Mouse (Mus musculus) telencephalon, adult 2 months (tissue): ENCODE results near the gene Il33.

Source experiments
- DNase-seq: peaks from one replicate; pipeline ENCODE4 v3.0.0-alpha.2; 2011; ENCODE audit warnings: low read depth, low spot score

Il33 gene

GRCm38 (mm10) chr19:29924638-29925258 is at the start of gene Il33:
Gene Il33, plus strand, starts transcription at chr19:29925114.
- peak; percentile 80 for DNase-seq

GRCm38 (mm10) chr19:29877422-29878291 is 47.3 kb upstream of the Il33 start:
- no peak for DNase-seq

- no peak for DNase-seq
Observed at GRCm38 (mm10) chr19:29878896-29879504, 45.9 kb upstream of the Il33 start.

GRCm38 (mm10) chr19:29880918-29881317 is 44.0 kb upstream of the Il33 start:
- DNase-seq: no peak

GRCm38 (mm10) chr19:29882696-29883095 is 42.2 kb upstream of the Il33 start:
- no peak for DNase-seq

- no peak for DNase-seq
Observed at GRCm38 (mm10) chr19:29885548-29885947, 39.4 kb upstream of the Il33 start.

GRCm38 (mm10) chr19:29887476-29887875 is 37.4 kb upstream of the Il33 start:
- no peak for DNase-seq

GRCm38 (mm10) chr19:29888946-29889345 is 36.0 kb upstream of the Il33 start:
- DNase-seq: no peak

GRCm38 (mm10) chr19:29891981-29892380 is 32.9 kb upstream of the Il33 start:
- no peak for DNase-seq

GRCm38 (mm10) chr19:29892786-29893185 is 32.1 kb upstream of the Il33 start:
- no peak for DNase-seq

GRCm38 (mm10) chr19:29893718-29894273 is 31.1 kb upstream of the Il33 start:
- DNase-seq: no peak

- DNase-seq: no peak
Observed at GRCm38 (mm10) chr19:29894381-29894780, 30.5 kb upstream of the Il33 start.

GRCm38 (mm10) chr19:29895047-29895446 is 29.9 kb upstream of the Il33 start:
- DNase-seq: no peak

GRCm38 (mm10) chr19:29900318-29900717 is 24.6 kb upstream of the Il33 start:
- DNase-seq: no peak

- DNase-seq: peak; percentile 70
Observed at GRCm38 (mm10) chr19:29902343-29903070, 22.4 kb upstream of the Il33 start.

- no peak for DNase-seq
Observed at GRCm38 (mm10) chr19:29905896-29906295, 19.0 kb upstream of the Il33 start.

- DNase-seq: no peak
Observed at GRCm38 (mm10) chr19:29909166-29909565, 15.7 kb upstream of the Il33 start.

GRCm38 (mm10) chr19:29911919-29912318 is 13.0 kb upstream of the Il33 start:
- no peak for DNase-seq

GRCm38 (mm10) chr19:29917421-29917820 is 7.5 kb upstream of the Il33 start:
- DNase-seq: no peak

GRCm38 (mm10) chr19:29926101-29926755 is 1.3 kb downstream of the Il33 start:
- no peak for DNase-seq

- DNase-seq: no peak
Observed at GRCm38 (mm10) chr19:29930296-29930695, 5.4 kb downstream of the Il33 start.
